Mouse (Mus musculus) bone marrow macrophage, adult 2 months (primary cell): ENCODE measurements around the gene Orm1. TPM values are rescaled to one million over a fixed set of nuclear protein-coding genes. Genes with fewer than 3 reads are reported as not detected.

Source experiments
- H3K27ac ChIP-seq: 2 replicates; pipeline ENCODE4 v1.5.1; 2012; ENCODE audit warnings: low read depth, low read length; ENCODE audit not compliant: insufficient read depth
- H3K4me1 ChIP-seq: 2 replicates; pipeline ENCODE4 v1.6.1; 2012; ENCODE audit warnings: low read length; ENCODE audit not compliant: control insufficient read depth, insufficient read depth
- H3K4me3 ChIP-seq: 2 replicates; pipeline ENCODE4 v1.5.1; 2012; ENCODE audit warnings: mild to moderate bottlenecking, low read length, moderate library complexity; ENCODE audit not compliant: insufficient read depth
- CTCF ChIP-seq: IDR thresholded peaks from 2 replicates; pipeline ENCODE4 v1.5.1; 2012; ENCODE audit warnings: low read depth, mild to moderate bottlenecking, low read length, moderate library complexity
- POLR2A ChIP-seq: IDR thresholded peaks from 2 replicates; pipeline ENCODE4 v1.6.1; 2012; ENCODE audit warnings: mild to moderate bottlenecking, low read depth, low read length, borderline replicate concordance
- polyA plus RNA-seq: library from polyadenylated mRNA; stranded (reverse); fragments of >200 nt; gene quantifications from 2 replicates; pipeline ENCODE4 v1.2.4, GENCODE M21; 2012; ENCODE audit not compliant: missing spikeins, insufficient read depth, insufficient read length

The Orm1 gene
- polyA plus RNA-seq, 1 experiment = not detected

DNA sequence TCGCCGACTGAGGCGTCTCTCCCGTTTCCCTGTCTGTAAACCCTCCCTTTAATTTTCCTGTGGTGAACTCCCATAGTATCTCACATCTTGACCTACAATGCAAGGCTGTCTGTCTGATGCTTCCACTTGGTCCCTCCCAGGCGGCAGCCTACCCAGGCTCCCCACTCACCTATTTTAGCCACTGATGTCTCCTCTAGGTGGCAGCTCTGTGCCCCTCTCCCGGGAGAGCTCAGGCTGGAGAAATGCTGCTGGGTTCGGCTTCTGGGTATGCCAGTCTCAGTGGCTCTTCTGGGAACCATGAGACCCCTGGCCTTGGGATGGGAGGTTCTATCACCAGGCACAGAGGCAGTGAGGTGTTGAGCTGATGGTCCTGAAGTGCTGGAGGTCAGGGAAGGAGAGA is 33.1 kb downstream of the Orm1 start:
- Histone ChIP-seq H3K27ac (no peak overlapping the region), H3K4me1 (peaks cover 5% of the 10 kb centered on the region), H3K4me3 (no peak overlapping the region)
- TF ChIP-seq CTCF (no peak), POLR2A (no peak)

DNA sequence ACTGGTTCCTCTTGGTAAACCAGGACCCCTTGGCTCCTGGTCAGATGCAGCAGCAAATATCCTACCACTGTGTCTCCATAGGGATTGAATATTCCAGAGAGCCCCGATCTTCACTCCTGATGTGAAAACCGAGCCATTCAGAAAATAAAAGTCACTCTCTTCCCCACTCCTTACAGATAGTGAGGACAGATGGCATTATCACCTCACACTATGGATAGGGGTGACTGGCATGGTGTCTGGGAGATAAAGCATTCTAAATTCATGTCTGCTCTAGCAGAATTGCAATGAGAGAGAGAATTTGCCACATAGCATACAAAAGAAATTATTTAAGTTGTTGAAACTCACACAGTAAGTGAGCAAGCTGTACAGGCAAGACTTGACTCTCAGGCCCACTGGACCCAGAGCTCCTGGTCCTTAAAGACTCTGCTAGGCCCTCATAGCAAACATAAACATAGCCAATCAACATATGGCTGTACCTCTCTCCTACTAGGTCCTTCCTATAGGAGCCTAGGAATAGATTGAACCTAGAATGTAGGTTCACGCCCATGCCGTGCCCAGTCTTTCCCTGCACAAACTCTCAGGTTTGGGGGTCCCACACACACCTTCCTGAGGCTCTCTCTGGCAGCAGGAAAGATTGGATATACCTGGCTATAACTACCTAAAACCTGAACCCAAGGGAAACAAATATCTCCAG is 38.5 kb downstream of the Orm1 start:
- TF ChIP-seq CTCF = no peak
- TF ChIP-seq POLR2A = no peak
- Histone ChIP-seq H3K27ac (no peak overlapping the region), H3K4me3 (no peak overlapping the region), H3K4me1 (peaks cover 20% of the 10 kb centered on the region)

DNA sequence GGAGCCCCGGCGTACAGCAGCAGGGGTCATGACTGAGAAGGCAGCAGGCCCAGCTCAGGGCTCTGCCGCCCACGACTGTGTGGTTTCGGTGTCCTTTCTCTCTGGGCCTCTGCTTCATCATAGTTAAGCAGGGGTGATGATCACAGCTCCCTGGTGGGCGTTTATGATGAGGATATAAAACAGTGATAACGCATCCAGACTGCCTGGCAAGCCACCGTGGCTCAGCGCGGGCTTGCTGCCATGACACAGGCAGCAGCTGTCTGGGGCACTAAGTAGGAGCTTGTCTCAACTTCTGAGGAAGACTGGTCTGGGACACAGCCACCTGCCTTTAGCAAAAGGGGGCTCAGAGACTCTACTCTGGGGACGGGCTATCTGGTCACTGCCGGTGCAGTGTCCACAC is 39.1 kb downstream of the Orm1 start:
- H3K4me1 ChIP-seq = peaks cover 20% of the 10 kb centered on the region
- TF ChIP-seq CTCF (no peak), POLR2A (no peak)
- no peak overlapping the region for H3K27ac ChIP-seq
- no peak overlapping the region for H3K4me3 ChIP-seq

DNA sequence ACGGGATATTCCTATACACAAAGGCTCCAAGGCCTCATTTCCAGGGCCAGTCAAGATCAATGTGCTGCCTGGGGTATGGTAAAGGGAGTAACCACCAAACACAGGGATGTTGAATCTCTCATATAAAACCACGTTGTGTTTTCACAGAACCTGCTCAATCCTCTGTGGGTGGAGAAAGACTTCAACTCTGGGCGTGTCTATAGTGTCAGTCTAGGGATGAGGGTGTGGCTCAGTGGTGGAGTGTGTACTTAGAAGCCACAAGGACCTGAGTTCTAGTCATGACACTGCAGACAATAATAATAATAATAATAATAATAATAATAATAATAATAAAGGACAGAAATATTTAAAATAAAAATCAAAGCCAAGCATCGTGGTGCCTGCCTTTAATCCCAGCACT is 39.9 kb downstream of the Orm1 start:
- no peak for TF ChIP-seq POLR2A
- TF ChIP-seq CTCF = no peak
- no peak overlapping the region for H3K27ac ChIP-seq
- peaks cover 28% of the 10 kb centered on the region for H3K4me1 ChIP-seq
- H3K4me3 ChIP-seq = no peak overlapping the region

DNA sequence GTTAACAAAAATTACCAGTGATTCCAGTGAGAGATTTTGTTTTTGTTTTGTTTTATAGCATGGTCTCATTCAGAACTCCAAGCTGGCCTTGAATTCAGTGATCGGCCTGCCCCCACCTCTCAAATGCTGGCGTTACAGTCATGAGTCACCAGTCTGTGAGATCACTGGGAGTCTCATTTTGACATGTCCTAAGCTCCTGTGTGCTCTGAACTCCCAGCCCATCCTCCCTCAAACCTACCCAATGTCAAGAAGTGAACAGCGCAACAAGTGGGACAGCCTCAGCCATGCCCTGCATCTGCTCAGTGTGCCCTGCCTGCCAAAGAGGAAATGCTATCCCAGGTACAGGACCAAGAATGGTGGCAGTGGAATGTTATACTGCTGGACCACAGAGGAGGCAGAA is 40.9 kb downstream of the Orm1 start:
- Histone ChIP-seq H3K4me1 (peaks cover 35% of the 10 kb centered on the region), H3K4me3 (no peak overlapping the region), H3K27ac (peak overlapping the region; percentile 77)
- no peak for TF ChIP-seq POLR2A
- TF ChIP-seq CTCF = no peak

DNA sequence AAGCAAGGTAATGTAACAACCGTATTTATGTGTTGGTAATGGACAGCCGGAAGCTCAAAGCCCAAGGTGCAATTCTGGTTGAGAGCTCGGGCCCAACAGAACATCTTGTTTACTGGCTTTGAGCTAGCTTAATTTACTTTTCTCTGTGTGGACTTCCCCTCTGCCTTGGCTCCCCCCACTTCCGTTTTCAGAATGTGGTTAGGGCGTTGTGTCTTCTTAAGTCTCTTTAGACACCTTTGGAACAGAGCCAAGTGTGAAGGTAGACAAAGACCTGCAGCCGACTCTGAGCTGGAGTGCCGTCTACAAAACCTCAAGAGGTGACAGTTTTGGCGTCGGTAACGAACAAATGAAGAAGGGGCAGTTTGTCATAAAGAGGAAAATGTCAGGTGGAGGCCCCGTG is 41.4 kb downstream of the Orm1 start:
- peaks cover 40% of the 10 kb centered on the region for H3K4me1 ChIP-seq
- H3K4me3 ChIP-seq = peak overlapping the region; percentile 18; the same call in 1 of the 2 replicates
- peak overlapping the region; percentile 77 for H3K27ac ChIP-seq
- no peak for TF ChIP-seq CTCF
- TF ChIP-seq POLR2A = no peak

DNA sequence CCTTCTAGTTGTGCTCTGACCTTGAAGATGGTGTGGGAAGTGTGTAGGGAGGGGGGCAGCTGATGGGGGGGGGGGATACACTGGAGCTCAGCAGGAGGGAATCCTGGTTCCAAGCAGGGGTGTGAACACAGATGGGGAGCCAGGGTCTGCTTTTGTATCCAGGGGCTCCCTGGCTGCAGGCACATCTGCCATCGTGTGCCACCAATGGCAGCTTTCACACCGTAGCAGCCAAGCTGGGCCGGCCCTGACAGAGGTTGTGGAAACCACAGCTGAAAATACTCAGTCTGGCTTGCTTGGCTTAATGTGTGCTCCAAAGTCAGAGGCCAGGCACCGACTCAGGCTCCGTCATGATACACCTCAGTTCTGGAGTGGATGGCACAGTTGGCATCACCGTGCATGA is 43.7 kb downstream of the Orm1 start:
- no peak overlapping the region for H3K27ac ChIP-seq

DNA sequence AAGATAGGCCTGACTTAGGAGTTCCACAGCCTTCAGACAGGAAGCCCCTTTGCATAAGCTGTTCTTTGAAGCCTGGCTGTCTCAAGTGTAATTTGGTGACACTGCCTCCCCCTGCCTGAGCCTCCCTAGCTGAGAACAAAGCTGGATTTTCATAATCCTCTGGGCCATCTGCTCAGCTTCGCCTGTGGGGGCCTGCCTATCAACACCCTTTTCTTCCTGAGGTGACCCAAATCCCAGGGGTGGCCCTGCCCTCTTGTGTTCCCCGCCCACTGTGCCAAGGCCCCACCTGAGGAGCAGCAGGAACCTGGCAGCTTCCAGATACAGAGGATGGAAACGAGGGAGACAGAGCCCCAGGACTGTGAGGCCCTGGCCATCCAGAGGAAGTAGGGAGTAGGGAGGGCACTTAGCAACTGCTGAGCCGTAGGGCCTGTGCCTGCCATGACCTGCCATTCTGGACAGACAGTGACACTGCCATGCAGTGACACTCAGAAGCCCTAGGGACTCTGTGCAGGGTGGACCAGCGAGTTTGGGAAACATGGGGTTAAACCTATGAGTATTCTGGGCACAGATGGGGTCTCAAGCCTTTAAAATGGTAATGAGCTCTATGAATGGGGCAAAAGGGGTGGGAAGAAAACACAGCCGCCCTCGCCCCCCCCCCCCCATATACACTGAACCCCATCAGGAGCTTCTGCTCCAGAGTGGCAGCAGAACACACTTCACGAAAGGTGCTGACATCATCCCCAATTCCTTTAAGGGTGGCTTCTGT is 44.9 kb downstream of the Orm1 start:
- TF ChIP-seq POLR2A (no peak), CTCF (no peak)
- Histone ChIP-seq H3K4me3 (no peak overlapping the region), H3K4me1 (peaks cover 55% of the 10 kb centered on the region), H3K27ac (peak overlapping the region; percentile 70)

More for the DNA sequence above, 43.7 kb downstream of the Orm1 start:
- Histone ChIP-seq H3K4me3 (no peak overlapping the region), H3K4me1 (peaks cover 55% of the 10 kb centered on the region)
- TF ChIP-seq CTCF = no peak
- no peak for TF ChIP-seq POLR2A

DNA sequence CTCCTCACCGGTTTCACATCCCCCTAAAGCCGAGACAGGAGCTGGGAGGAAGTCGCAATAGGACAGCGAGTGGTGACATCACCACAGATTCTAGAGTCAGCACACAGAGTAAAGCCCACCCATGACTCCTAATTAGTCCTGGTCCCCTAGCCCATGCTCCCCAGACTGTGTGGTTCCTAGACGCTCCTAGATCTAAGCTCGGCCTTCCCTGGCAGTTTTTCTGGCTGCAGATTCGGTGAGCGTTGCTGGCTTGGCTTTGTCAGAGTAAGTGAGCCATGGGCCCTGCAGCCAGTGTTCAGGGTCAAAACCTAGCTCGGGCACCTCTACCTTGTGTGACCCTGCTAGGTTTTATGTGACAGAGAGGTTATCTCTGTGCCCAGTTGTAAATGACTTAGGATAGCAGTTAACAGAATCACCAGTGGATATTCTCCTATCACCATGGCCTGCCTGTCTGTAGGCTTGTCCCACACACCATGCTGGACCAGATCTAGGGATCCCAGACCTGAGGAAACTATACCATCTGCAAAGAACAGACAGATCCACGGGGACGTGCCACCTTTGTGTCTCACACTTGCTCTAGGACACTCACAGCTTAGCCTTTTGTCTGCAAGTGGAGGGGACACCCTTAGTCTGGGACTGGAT is 45.6 kb downstream of the Orm1 start:
- Histone ChIP-seq H3K4me1 (peaks cover 52% of the 10 kb centered on the region), H3K27ac (peak overlapping the region; percentile 68), H3K4me3 (no peak overlapping the region)
- TF ChIP-seq POLR2A (no peak), CTCF (no peak)

DNA sequence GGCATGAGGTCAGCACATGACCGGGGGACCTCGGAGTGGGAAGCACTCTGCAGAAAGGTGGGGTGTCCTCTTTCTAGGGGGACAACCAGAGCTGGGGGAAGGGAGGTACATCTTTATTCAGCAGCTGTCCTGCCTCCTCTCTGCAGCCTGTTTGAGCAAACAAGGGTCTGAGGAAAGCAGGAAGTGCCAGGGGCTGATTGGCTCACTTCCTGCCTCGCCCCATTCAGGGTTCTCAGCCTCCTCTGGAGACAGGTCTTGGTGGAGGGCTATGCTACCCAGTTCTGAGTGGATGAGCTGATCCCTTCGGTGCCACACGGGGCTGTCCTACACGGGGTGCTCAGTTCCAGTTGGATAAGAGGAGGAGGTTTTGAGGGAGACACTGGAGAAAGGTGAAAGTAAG is 47.0 kb downstream of the Orm1 start:
- peak overlapping the region; percentile 59 for H3K27ac ChIP-seq
- H3K4me1 ChIP-seq = peaks cover 41% of the 10 kb centered on the region
- no peak for TF ChIP-seq POLR2A
- no peak for TF ChIP-seq CTCF
- H3K4me3 ChIP-seq = no peak overlapping the region

Other genes with a start within 250 kb of the Orm1 start
- gene Ambp, start 189.8 kb upstream of the Orm1 start, polyA plus RNA-seq = not detected in 2 replicates
- not detected in 2 replicates for gene Kif12, start 172.4 kb upstream of the Orm1 start, polyA plus RNA-seq
- gene Col27a1, start 130.6 kb upstream of the Orm1 start, polyA plus RNA-seq = 0.28 TPM in 1 of 2 replicates, not detected in the other
- gene Orm3, start 11.6 kb downstream of the Orm1 start, polyA plus RNA-seq = not detected in 2 replicates
- gene Orm2, start 17.9 kb downstream of the Orm1 start, polyA plus RNA-seq = not detected in 2 replicates
- 33.3 and 39.4 TPM in 2 replicates for gene Akna, start 58.8 kb downstream of the Orm1 start, polyA plus RNA-seq
- 0.29 TPM in 1 of 2 replicates, not detected in the other for gene Whrn, start 151.4 kb downstream of the Orm1 start, polyA plus RNA-seq
- gene Atp6v1g1, start 200.2 kb downstream of the Orm1 start, polyA plus RNA-seq = 270 and 275 TPM in 2 replicates
- gene Tmem268, start 214.2 kb downstream of the Orm1 start, polyA plus RNA-seq = 5.7 and 6.9 TPM in 2 replicates